Mouse (Mus musculus) midbrain, postnatal 0 days (tissue): ENCODE measurements at regions not wholly inside any gene's neighbourhood (a gene's known extent, or its start where the extent isn't known, plus 50 kb on each side); places are given as distances from the start of the nearest gene placed in this dataset.
A peak's percentile ranks its signal among the peaks of the same experiment; 100 is the strongest.
"Not testable (repeated sequence)": the region's sequence is repeated elsewhere in the genome, so short reads cannot be mapped to it uniquely, and the experiment has no call there.

Source experiments
- ATAC-seq: fragments of 200-750 bp; cut with Nextera tagmentation; 2 replicates; pipeline ENCODE4 v1.8.0; 2017; ENCODE audit warnings: moderate number of reproducible peaks, mild to moderate bottlenecking, moderate TSS enrichment, moderate library complexity; ENCODE audit not compliant: low FRiP score
- DNase-seq: peaks from one replicate; pipeline ENCODE4 v3.0.0-alpha.2; 2015; ENCODE audit warnings: low spot score
- H3K27ac ChIP-seq: fragments of 300-500 bp; sonication (generic); 2 replicates; pipeline ENCODE4 v1.5.1; 2014; ENCODE audit warnings: low read depth, mild to moderate bottlenecking, low read length, mixed read lengths
- H3K27me3 ChIP-seq: fragments of 300-500 bp; sonication (generic); 2 replicates; pipeline ENCODE4 v1.6.1; 2014; ENCODE audit warnings: low read length, control low read depth, mixed read lengths; ENCODE audit not compliant: insufficient read depth
- H3K36me3 ChIP-seq: fragments of 300-500 bp; sonication (generic); 2 replicates; pipeline ENCODE4 v1.6.1; 2014; ENCODE audit warnings: low read length, control low read depth, mixed read lengths; ENCODE audit not compliant: insufficient read depth
- H3K4me1 ChIP-seq: fragments of 300-500 bp; sonication (generic); 2 replicates; pipeline ENCODE4 v1.6.1; 2014; ENCODE audit warnings: mild to moderate bottlenecking, control low read depth, antibody characterized with exemption, low read length, mixed read lengths; ENCODE audit not compliant: insufficient read depth
- H3K4me2 ChIP-seq: fragments of 300-500 bp; sonication (generic); 2 replicates; pipeline ENCODE4 v1.6.1; 2014; ENCODE audit warnings: low read depth, mild to moderate bottlenecking, low read length, mixed read lengths; ENCODE audit not compliant: poor library complexity, severe bottlenecking
- H3K4me3 ChIP-seq: fragments of 300-500 bp; sonication (generic); 2 replicates; pipeline ENCODE4 v1.5.1; 2014; ENCODE audit warnings: low read depth, mild to moderate bottlenecking, low read length, moderate library complexity
- H3K9ac ChIP-seq: fragments of 300-500 bp; sonication (generic); replicated peaks from 2 replicates; pipeline ENCODE4 v1.6.1; 2014; ENCODE audit warnings: mild to moderate bottlenecking, low read length, moderate library complexity, mixed read lengths; ENCODE audit not compliant: poor library complexity, severe bottlenecking
- H3K9me3 ChIP-seq: fragments of 300-500 bp; sonication (generic); 2 replicates; pipeline ENCODE4 v1.6.1; 2016; ENCODE audit warnings: low read length, control low read depth
- CTCF ChIP-seq: IDR thresholded peaks from 2 replicates; pipeline ENCODE4 v1.5.1; 2016; ENCODE audit warnings: antibody characterized with exemption, mild to moderate bottlenecking
- WGBS: fragments of 180-500 bp; shearing (Covaris S2); extraction: QIAGEN DNeasy Blood & Tissue Kit; methylation state at CpG from one replicate; pipeline ENCODE4 v1.1.7; 2014; 5-methylcytosine and 5-hydroxymethylcytosine counted together

DNA sequence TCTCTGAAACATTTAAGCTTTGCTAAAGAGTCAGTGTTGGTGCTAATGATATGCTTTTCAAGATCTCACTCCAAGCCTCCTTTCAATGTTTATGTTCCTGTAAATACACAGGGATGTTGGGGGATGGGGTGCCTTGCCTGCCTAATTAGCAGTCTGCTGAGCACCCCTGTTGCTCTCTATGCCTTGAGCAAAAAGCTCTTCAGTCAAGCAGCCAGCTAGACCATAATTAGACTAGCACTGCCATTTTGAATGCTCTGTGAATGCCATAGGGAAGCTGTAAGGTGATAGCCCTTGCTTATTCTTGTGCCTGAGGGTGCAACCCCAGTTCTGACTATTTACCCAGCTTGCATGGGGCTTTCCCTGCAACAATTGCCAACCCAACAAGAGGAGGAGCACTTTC is 338.6 kb upstream of the Cwc22 start:
- Histone ChIP-seq H3K36me3 (no peaks in the 10 kb centered on the region), H3K9me3 (no peaks in the 10 kb centered on the region), H3K27ac (no peak overlapping the region), H3K4me1 (no peaks in the 10 kb centered on the region), H3K4me3 (no peak overlapping the region), H3K9ac (no peak overlapping the region), H3K27me3 (no peaks in the 10 kb centered on the region), H3K4me2 (no peak overlapping the region)
- no peak for TF ChIP-seq CTCF
- ATAC-seq (no peak), DNase-seq (peak; percentile 37)

DNA sequence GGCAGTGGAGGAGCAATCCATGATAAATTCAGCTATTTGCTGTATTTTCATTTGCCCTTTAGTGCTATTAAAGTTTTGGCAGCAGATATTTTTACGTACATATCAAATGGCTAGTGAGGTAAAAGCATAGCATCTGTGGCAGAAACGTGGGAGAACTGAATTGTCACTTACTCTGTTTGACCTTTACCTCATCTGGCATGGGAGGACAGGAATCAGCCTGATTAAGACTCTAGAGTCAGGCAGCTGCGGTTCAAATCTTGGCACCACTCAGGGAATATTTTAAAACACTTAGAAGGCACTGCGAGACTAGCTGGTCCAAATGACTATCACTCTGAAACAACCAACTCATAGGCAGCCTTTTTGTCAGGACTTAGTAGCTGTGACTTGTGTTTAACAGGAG is 337.4 kb upstream of the Cwc22 start:
- no peak overlapping the region for H3K4me2 ChIP-seq
- TF ChIP-seq CTCF, result no peak
- H3K36me3 ChIP-seq, result no peaks in the 10 kb centered on the region

DNA sequence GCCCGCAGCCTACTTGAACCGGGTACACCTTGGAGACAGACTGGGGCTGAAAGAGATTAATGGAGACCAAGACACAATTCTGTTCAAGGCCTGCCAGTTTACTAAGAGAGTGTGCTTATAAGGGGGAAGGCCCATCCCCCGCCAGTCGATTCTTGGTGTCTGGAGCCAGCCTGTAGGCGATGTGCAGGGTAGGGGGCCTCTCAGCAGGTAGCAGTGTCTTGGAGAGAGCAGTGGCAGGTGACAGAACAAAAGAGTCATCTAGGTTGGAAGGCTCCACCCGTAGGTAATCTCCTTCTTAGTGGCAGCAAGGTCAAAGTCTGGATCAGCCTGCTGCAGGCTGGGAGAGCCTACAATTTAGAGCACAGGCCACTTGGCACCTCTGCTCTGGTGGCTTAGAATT is 335.7 kb upstream of the Cwc22 start:
- ATAC-seq, H3K36me3 ChIP-seq, DNase-seq, H3K27me3 ChIP-seq, H3K4me3 ChIP-seq, H3K9me3 ChIP-seq, H3K27ac ChIP-seq, H3K9ac ChIP-seq, H3K4me1 ChIP-seq, H3K4me2 ChIP-seq: not testable (repeated sequence)
- 59% methylated on average over 6 of the region's 6 CpGs for WGBS

More for the DNA sequence above, 337.4 kb upstream of the Cwc22 start:
- no peak overlapping the region for H3K27ac ChIP-seq
- no peaks in the 10 kb centered on the region for H3K4me1 ChIP-seq
- no peak overlapping the region for H3K4me3 ChIP-seq
- no peaks in the 10 kb centered on the region for H3K27me3 ChIP-seq
- no peak for ATAC-seq
- H3K9ac ChIP-seq, result no peak overlapping the region
- no peak for DNase-seq
- 70% methylated on average over 4 of the region's 4 CpGs for WGBS
- no peaks in the 10 kb centered on the region for H3K9me3 ChIP-seq

DNA sequence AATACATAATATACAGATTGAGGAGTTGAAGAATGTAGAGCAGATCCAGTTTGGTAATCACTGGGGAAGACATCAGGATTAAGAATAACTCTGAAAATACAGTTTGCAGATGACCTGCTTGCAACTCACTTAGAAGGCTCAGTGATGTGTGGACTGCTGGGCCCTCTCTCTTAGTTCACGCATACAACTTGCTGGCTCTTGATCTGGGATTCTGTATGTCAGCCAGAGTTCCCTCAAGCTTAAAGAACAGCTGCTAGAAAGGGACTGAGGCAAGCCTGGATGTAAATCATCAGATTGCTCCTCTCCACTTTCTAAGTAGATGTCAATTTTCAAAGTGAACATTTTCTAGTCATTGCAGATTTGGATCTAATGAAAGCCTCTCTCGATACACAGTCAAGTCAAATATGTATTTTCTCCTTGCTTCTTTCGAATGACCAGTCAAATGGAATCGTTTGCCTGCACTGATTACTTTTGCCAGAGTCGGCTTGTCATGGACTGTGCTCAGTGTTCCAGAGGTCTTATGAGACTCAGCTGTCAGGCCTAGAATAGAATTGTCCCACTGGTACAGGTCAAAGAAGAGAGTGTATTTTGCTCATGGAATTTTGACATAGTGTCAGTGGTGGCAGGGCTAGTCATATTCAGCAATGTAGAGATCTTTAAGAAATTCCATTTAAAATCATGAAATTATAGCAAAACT is 334.2 kb upstream of the Cwc22 start:
- Histone ChIP-seq H3K4me3 (no peak overlapping the region), H3K4me1 (no peaks in the 10 kb centered on the region), H3K27me3 (no peaks in the 10 kb centered on the region), H3K27ac (no peak overlapping the region), H3K9ac (no peak overlapping the region), H3K4me2 (no peak overlapping the region), H3K36me3 (no peaks in the 10 kb centered on the region), H3K9me3 (no peaks in the 10 kb centered on the region)
- TF ChIP-seq CTCF, result no peak
- DNase-seq (peak; percentile 40), ATAC-seq (no peak)
- 74% methylated on average over 5 of the region's 5 CpGs for WGBS

DNA sequence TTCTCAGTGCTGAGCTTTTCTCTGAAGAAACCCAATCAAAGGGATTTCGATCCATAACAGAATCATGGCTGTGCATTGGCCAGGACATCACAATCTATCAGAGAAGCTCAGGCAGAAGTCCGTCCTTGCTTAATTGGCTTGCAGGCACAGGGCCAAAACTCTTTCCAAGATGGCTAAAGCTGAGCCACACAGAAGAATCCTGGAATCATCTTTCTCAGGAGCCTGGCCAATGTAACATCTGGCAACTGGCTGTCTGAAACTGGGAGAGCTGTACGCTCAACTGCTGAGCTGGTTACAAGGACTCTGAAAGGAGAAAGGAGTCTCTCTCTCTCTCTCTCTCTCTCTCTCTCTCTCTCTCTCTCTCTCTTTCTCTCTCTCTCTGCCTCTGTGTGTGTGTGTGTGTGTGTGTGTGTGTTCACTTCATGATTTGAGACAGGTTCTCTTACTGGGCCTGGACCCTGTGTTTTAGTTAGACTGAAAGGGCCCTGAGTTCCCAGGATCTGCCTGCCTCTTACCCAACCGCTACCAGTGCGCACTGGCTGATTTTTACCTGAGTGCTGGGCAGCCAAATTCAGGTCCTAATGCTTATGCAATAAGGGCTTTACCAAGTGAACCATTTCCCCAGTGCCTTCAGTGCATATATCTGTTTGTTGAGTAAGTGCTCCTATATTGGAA is 333.3 kb upstream of the Cwc22 start:
- no peaks in the 10 kb centered on the region for H3K9me3 ChIP-seq
- no peak overlapping the region for H3K9ac ChIP-seq
- H3K27me3 ChIP-seq, result no peaks in the 10 kb centered on the region
- DNase-seq (peak; percentile 88), ATAC-seq (no peak)
- H3K27ac ChIP-seq, result no peak overlapping the region
- no peaks in the 10 kb centered on the region for H3K36me3 ChIP-seq
- WGBS, result 73% methylated on average over 5 of the region's 5 CpGs
- no peaks in the 10 kb centered on the region for H3K4me1 ChIP-seq
- TF ChIP-seq CTCF, result no peak
- no peak overlapping the region for H3K4me2 ChIP-seq
- no peak overlapping the region for H3K4me3 ChIP-seq

DNA sequence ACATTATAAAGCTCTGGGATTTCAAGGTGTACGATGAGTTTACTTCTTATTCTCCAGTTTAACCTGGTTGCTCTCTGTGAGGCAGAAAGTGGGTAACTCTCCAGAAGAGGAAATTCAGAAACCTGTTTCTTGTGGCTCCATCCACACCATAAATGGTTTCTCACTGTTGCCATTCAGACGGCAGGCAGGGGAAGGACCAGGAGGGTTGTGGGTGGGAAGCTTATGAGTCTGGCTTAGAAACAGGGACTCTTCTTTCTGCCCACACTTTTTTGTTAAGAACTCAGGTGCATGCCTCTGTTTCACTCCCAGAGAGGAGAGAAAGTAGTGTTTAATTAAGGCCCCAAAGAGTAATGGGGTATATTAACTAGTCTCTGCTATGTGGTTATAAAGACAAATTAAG is 332.5 kb upstream of the Cwc22 start:
- DNase-seq, result no peak
- WGBS, result 82% methylated on average over 2 of the region's 2 CpGs
- H3K27me3 ChIP-seq, result no peaks in the 10 kb centered on the region
- ATAC-seq, result no peak
- no peaks in the 10 kb centered on the region for H3K36me3 ChIP-seq
- H3K9me3 ChIP-seq, result no peaks in the 10 kb centered on the region
- H3K9ac ChIP-seq, result no peak overlapping the region
- H3K4me1 ChIP-seq, result no peaks in the 10 kb centered on the region
- no peak overlapping the region for H3K4me2 ChIP-seq
- H3K27ac ChIP-seq, result no peak overlapping the region
- no peak overlapping the region for H3K4me3 ChIP-seq
- TF ChIP-seq CTCF, result no peak
